Mouse (Mus musculus) CH12.LX (cell line): Measurements from ENCODE around the gene Phex. TPM values are rescaled to one million over a fixed set of nuclear protein-coding genes. Genes with fewer than 3 reads are reported as not detected.

Experiments
- DNase-seq: peaks from one replicate; pipeline ENCODE4 v3.0.0-alpha.2; 2013; ENCODE audit errors: extremely low read depth
- H3K27ac ChIP-seq: 2 replicates; pipeline ENCODE4 v1.5.1; 2012; ENCODE audit warnings: low read depth, mild to moderate bottlenecking, control low read depth, moderate library complexity; ENCODE audit not compliant: insufficient read depth
- H3K27me3 ChIP-seq: replicated peaks from 2 replicates; pipeline ENCODE3; 2012; ENCODE audit warnings: inconsistent platforms
- H3K36me3 ChIP-seq, 2 experiments: replicated peaks in 1 of 2; 2 replicates each; pipeline versions ENCODE3 to v1.6.1; 2012; ENCODE audit warnings: inconsistent platforms in 1 of 2, low read length in 1 of 2, mild to moderate bottlenecking in 1 of 2, mixed read lengths in 1 of 2, moderate library complexity in 1 of 2; ENCODE audit not compliant: control insufficient read depth in 1 of 2, insufficient read depth in 1 of 2
- H3K4me1 ChIP-seq, 2 experiments: 2 replicates each; pipeline ENCODE4 v1.6.1; 2012; ENCODE audit warnings: inconsistent platforms in 1 of 2, moderate library complexity in 1 of 2; ENCODE audit not compliant: insufficient read depth in 2 of 2, control insufficient read depth in 1 of 2
- H3K4me2 ChIP-seq: 2 replicates; pipeline ENCODE4 v1.6.1; 2012; ENCODE audit warnings: low read depth, mild to moderate bottlenecking, control low read depth; ENCODE audit not compliant: poor library complexity, insufficient read depth, severe bottlenecking
- H3K4me3 ChIP-seq, 3 experiments: fragments of 150-350 bp in 1 of 3; sonication (generic) in 1 of 3; replicated peaks in 1 of 3; 2 replicates each; pipeline versions ENCODE3 to v1.5.1; 2011 to 2012; ENCODE audit warnings: low read depth in 2 of 3, low read length in 2 of 3, mild to moderate bottlenecking in 2 of 3, moderate library complexity in 2 of 3, control low read depth in 1 of 3, improper control_type of control experiment in 1 of 3, inconsistent platforms in 1 of 3, mixed read lengths in 1 of 3; ENCODE audit not compliant: poor library complexity in 1 of 3
- H3K79me2 ChIP-seq: replicated peaks from 2 replicates; pipeline ENCODE4 v1.6.1; 2012; ENCODE audit warnings: mild to moderate bottlenecking, moderate library complexity; ENCODE audit not compliant: control insufficient read depth, poor library complexity, insufficient read depth, severe bottlenecking; ENCODE audit errors: extremely low read depth
- H3K9ac ChIP-seq: 2 replicates; pipeline ENCODE4 v1.6.1; 2012; ENCODE audit warnings: low read depth, mild to moderate bottlenecking, control low read depth, moderate library complexity; ENCODE audit not compliant: insufficient read depth
- H3K9me3 ChIP-seq: replicated peaks from 2 replicates; pipeline ENCODE3; 2012; ENCODE audit warnings: low read length, inconsistent platforms, mixed read lengths
- CHD2 ChIP-seq: IDR thresholded peaks from 2 replicates; pipeline ENCODE4 v1.6.1; 2011; ENCODE audit warnings: low read length, improper control_type of control experiment
- ETS1 ChIP-seq: conservative IDR thresholded peaks from 2 replicates; pipeline ENCODE4 v1.6.1; 2012; ENCODE audit warnings: low read depth, mild to moderate bottlenecking, inconsistent platforms, low read length, improper control_type of control experiment, moderate library complexity
- GABPA ChIP-seq: IDR thresholded peaks from 2 replicates; pipeline ENCODE4 v1.6.1; 2012; ENCODE audit warnings: low read depth, low read length, improper control_type of control experiment, inconsistent platforms; ENCODE audit not compliant: insufficient replicate concordance
- HCFC1 ChIP-seq: IDR thresholded peaks from 2 replicates; pipeline ENCODE4 v1.6.1; 2012; ENCODE audit warnings: low read depth, mild to moderate bottlenecking, inconsistent platforms, low read length, improper control_type of control experiment
- IRF4 ChIP-seq: IDR thresholded peaks from 2 replicates; pipeline ENCODE4 v1.6.1; 2014; ENCODE audit warnings: low read depth, mild to moderate bottlenecking, inconsistent platforms, low read length, improper control_type of control experiment
- JUN ChIP-seq: IDR thresholded peaks from 2 replicates; pipeline ENCODE4 v1.6.1; 2011; ENCODE audit warnings: low read depth, mild to moderate bottlenecking, low read length, improper control_type of control experiment, moderate library complexity; ENCODE audit not compliant: insufficient read depth
- KAT2A ChIP-seq: IDR thresholded peaks from 2 replicates; pipeline ENCODE4 v1.6.1; 2012; ENCODE audit warnings: low read length, improper control_type of control experiment, inconsistent platforms; ENCODE audit not compliant: insufficient replicate concordance
- MAX ChIP-seq: IDR thresholded peaks from 2 replicates; pipeline ENCODE4 v1.6.1; 2011; ENCODE audit warnings: low read length, improper control_type of control experiment
- MXI1 ChIP-seq: IDR thresholded peaks from 2 replicates; pipeline ENCODE4 v1.6.1; 2011; ENCODE audit warnings: mild to moderate bottlenecking, low read depth, low read length, improper control_type of control experiment
- MYC ChIP-seq: IDR thresholded peaks from 2 replicates; pipeline ENCODE4 v1.6.1; 2011; ENCODE audit warnings: low read depth, mild to moderate bottlenecking, improper control_type of control experiment, low read length
- NELFE ChIP-seq: IDR thresholded peaks from 2 replicates; pipeline ENCODE4 v1.6.1; 2011; ENCODE audit warnings: low read depth, low read length, improper control_type of control experiment
- NRF1 ChIP-seq: IDR thresholded peaks from 2 replicates; pipeline ENCODE4 v1.6.1; 2014; ENCODE audit warnings: low read depth, mild to moderate bottlenecking, inconsistent platforms, low read length, improper control_type of control experiment, moderate library complexity
- PAX5 ChIP-seq: IDR thresholded peaks from 2 replicates; pipeline ENCODE4 v1.6.1; 2012; ENCODE audit warnings: low read length, inconsistent platforms, mixed read lengths
- POLR2A ChIP-seq: IDR thresholded peaks from 2 replicates; pipeline ENCODE4 v1.6.1; 2011; ENCODE audit warnings: low read depth, mild to moderate bottlenecking, improper control_type of control experiment, low read length
- SIN3A ChIP-seq: IDR thresholded peaks from 2 replicates; pipeline ENCODE4 v1.6.1; 2012; ENCODE audit warnings: low read length, improper control_type of control experiment, inconsistent platforms
- SMC3 ChIP-seq: IDR thresholded peaks from 2 replicates; pipeline ENCODE4 v1.6.1; 2011; ENCODE audit warnings: low read depth, low read length, improper control_type of control experiment
- TCF12 ChIP-seq: IDR thresholded peaks from 2 replicates; pipeline ENCODE4 v1.6.1; 2014; ENCODE audit warnings: low read depth, mild to moderate bottlenecking, inconsistent platforms, low read length, improper control_type of control experiment
- UBTF ChIP-seq: IDR thresholded peaks from 2 replicates; pipeline ENCODE4 v1.6.1; 2012; ENCODE audit warnings: low read depth, mild to moderate bottlenecking, inconsistent platforms, low read length, improper control_type of control experiment, moderate library complexity
- ZKSCAN1 ChIP-seq: IDR thresholded peaks from 2 replicates; pipeline ENCODE4 v1.6.1; 2012; ENCODE audit warnings: low read depth, inconsistent platforms, low read length, improper control_type of control experiment, borderline replicate concordance
- dilution Hi-C: fragments of 300-500 bp; cut with MboI; formaldehyde crosslinking; loops from 2 replicates; pipeline ENCODE4 v1.14.3; 2020; ENCODE audit warnings: low sequenced_read_pairs; ENCODE audit not compliant: extremely low pct_unique_long_range_greater_than_20kb, extremely low pct_ligation_motif_present
- in situ Hi-C: fragments of 300-500 bp; cut with MboI; formaldehyde crosslinking; loops from 3 replicates; pipeline ENCODE4 v1.14.3; 2019; ENCODE audit warnings: low sequenced_read_pairs, low pct_ligation_motif_present, low pct_unique_long_range_greater_than_20kb, mixed read lengths
- polyA plus RNA-seq: library from polyadenylated mRNA; unstranded; fragments of >175 nt; gene quantifications from 2 replicates; pipeline ENCODE4 v1.2.1, GENCODE M21; 2012; ENCODE audit warnings: low read depth; ENCODE audit not compliant: insufficient read length
- total RNA-seq, 2 experiments: library from RNA; depleted of rRNA; stranded (reverse); fragments of 300-350 nt in 1 of 2; fragments of >200 nt in 1 of 2; gene quantifications; 2 replicates each; pipeline ENCODE4 v1.2.3; 2012 to 2014

Gene Phex
- total and polyA plus RNA-seq, 3 experiments, result 0.07 to 0.17 (median 0.09) TPM

DNA sequence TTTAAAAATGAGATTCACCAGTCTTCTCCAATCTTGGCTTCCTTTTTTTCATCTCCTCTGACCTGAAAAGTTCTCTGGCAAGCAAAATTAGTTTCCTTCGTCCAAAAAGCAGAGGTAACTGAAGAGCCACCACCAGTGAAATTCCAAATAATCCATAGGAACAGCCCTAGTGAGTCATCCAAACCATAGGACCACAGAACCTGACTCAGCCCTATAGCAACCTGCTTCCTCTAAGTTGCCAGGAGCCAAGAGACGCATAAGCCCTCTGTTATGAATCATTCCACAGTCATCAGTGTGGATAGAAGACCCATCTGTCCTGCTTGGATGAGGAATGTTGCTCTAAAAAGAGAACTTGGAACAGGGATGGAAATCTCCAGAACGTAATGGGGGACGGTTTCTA is 230.9 kb downstream of the Phex start:
- no peak for TF ChIP-seq JUN
- TF ChIP-seq CHD2, result no peak
- no peak for TF ChIP-seq MXI1
- no peak for TF ChIP-seq GABPA
- TF ChIP-seq ETS1, result no peak
- no peak for TF ChIP-seq HCFC1
- no peak for TF ChIP-seq UBTF
- TF ChIP-seq ZKSCAN1, result no peak
- no peak for TF ChIP-seq POLR2A
- TF ChIP-seq SIN3A, result no peak
- no peak for TF ChIP-seq KAT2A
- TF ChIP-seq NRF1, result no peak
- TF ChIP-seq NELFE, result no peak
- no peak for TF ChIP-seq MAX
- no peak for TF ChIP-seq SMC3
- TF ChIP-seq MYC, result no peak
- TF ChIP-seq IRF4, result no peak
- no peak for TF ChIP-seq PAX5
- no peak for TF ChIP-seq TCF12
- TF ChIP-seq, all 38 proteins: peak for 0
- Histone ChIP-seq H3K9ac (no peak overlapping the region), H3K4me3 (no peak overlapping the region), H3K79me2 (no peaks in the 10 kb centered on the region), H3K4me1 (no peaks in the 10 kb centered on the region), H3K36me3 (no peaks in the 10 kb centered on the region), H3K27me3 (no peaks in the 10 kb centered on the region), H3K27ac (no peak overlapping the region), H3K9me3 (no peaks in the 10 kb centered on the region), H3K4me2 (no peak overlapping the region)
- dilution Hi-C loops, result no loop called here
- DNase-seq, result no peak
- in situ Hi-C loops, result no loop called here

GRCm38 (mm10) chrX:157180845-157181244 is 234.3 kb downstream of the Phex start:
- dilution Hi-C loops, result no loop called here
- in situ Hi-C loops, result no loop called here
- Histone ChIP-seq H3K36me3 (no peaks in the 10 kb centered on the region), H3K4me3 (no peak overlapping the region), H3K27me3 (no peaks in the 10 kb centered on the region), H3K27ac (no peak overlapping the region), H3K9me3 (no peaks in the 10 kb centered on the region), H3K9ac (no peak overlapping the region), H3K4me2 (no peak overlapping the region), H3K4me1 (no peaks in the 10 kb centered on the region), H3K79me2 (no peaks in the 10 kb centered on the region)
- TF ChIP-seq IRF4 (no peak), MXI1 (no peak)
- DNase-seq, result no peak
